Mouse (Mus musculus) olfactory bulb, adult 2 months (tissue): ENCODE data around the gene Utp15. TPM values are rescaled to one million over a fixed set of nuclear protein-coding genes. Genes with fewer than 3 reads are reported as not detected.

ENCODE experiments used
- H3K27ac ChIP-seq: fragments of 200-500 bp; 2 replicates; pipeline ENCODE4 v1.5.1; 2012; ENCODE audit warnings: low read depth, low read length; ENCODE audit not compliant: insufficient read depth
- H3K4me1 ChIP-seq: fragments of 200-500 bp; 2 replicates; pipeline ENCODE4 v1.6.1; 2012; ENCODE audit warnings: low read length; ENCODE audit not compliant: control insufficient read depth, insufficient read depth
- H3K4me3 ChIP-seq: fragments of 200-500 bp; 2 replicates; pipeline ENCODE4 v1.5.1; 2012; ENCODE audit warnings: mild to moderate bottlenecking, low read depth, low read length, moderate library complexity; ENCODE audit not compliant: insufficient read depth
- CTCF ChIP-seq: fragments of 200-500 bp; IDR thresholded peaks from 2 replicates; pipeline ENCODE4 v1.5.1; 2012; ENCODE audit warnings: low read depth, mild to moderate bottlenecking, low read length, moderate library complexity; ENCODE audit not compliant: insufficient read depth
- POLR2A ChIP-seq: fragments of 200-500 bp; IDR thresholded peaks from 2 replicates; pipeline ENCODE4 v1.6.1; 2012; ENCODE audit warnings: mild to moderate bottlenecking, low read depth, low read length, moderate library complexity; ENCODE audit not compliant: insufficient read depth
- WGBS: fragments of 180-500 bp; shearing (Covaris S2); methylation state at CpG from one replicate; pipeline ENCODE4 v1.1.7; 2018; 5-methylcytosine and 5-hydroxymethylcytosine counted together
- polyA plus RNA-seq: library from polyadenylated mRNA; stranded (reverse); fragments of >200 nt; gene quantifications from 2 replicates; pipeline ENCODE4 v1.2.4, GENCODE M21; 2012; ENCODE audit warnings: low replicate concordance; ENCODE audit not compliant: missing spikeins, insufficient read depth, insufficient read length

Gene Utp15
- polyA plus RNA-seq, 1 experiment = not detected

GRCm38 (mm10) chr13:98235451-98235850, 27.4 kb downstream of the Utp15 start:
- Histone ChIP-seq H3K4me3 (no peak overlapping the region), H3K27ac (no peak overlapping the region), H3K4me1 (no peaks in the 10 kb centered on the region)
- TF ChIP-seq CTCF = no peak
- no peak for TF ChIP-seq POLR2A
- 51% methylated on average over 6 of the region's 6 CpGs for WGBS

GRCm38 (mm10) chr13:98230511-98230910, 32.3 kb downstream of the Utp15 start:
- no peak overlapping the region for H3K27ac ChIP-seq
- H3K4me1 ChIP-seq = no peaks in the 10 kb centered on the region
- 91% methylated on average over 1 of the region's 1 CpGs for WGBS

DNA sequence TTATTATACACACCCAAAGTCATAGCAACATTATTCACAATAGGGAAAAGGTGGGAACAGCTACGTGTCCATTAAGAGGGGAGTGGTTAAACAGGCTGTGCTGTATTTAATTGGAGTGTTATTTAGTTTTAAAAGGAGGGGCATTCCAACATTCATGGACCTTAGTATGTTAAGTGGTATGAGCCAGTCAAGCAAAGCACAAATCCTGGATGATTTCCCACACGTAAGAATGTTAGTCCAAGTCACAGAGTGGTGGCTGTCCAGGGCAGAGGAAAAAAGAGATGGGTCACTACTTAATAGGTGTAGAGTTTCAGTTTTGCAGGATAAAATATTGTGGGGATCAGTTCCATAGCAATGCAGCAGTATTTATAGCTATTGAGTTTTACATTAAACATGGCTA, 36.6 kb downstream of the Utp15 start:
- 71% methylated on average over 2 of the region's 2 CpGs for WGBS
- no peaks in the 10 kb centered on the region for H3K4me1 ChIP-seq
- H3K27ac ChIP-seq = no peak overlapping the region
- TF ChIP-seq CTCF (no peak), POLR2A (no peak)
- no peak overlapping the region for H3K4me3 ChIP-seq

More at GRCm38 (mm10) chr13:98230511-98230910, 32.3 kb downstream of the Utp15 start:
- TF ChIP-seq POLR2A (no peak), CTCF (no peak)
- no peak overlapping the region for H3K4me3 ChIP-seq

DNA sequence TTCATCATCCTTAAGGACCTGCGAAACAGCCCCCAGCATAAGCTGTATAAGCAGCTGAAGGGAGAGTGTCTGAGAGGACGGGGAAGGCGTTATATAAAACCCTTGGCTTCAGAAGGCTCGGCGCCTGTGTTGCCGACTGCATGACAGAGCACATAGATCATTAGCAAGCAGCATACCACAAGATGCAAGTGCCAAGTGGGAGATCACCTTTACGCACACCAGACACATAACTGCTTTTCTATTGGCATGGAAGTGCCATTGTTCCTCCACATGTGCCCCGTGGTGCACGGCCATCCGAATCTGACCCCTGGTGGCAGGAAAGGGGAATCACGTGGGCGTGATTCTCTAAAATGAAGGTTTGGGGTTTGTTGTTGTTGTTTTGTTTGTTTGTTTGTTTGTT, 40.0 kb downstream of the Utp15 start:
- no peak overlapping the region for H3K27ac ChIP-seq
- TF ChIP-seq POLR2A = no peak
- peak; percentile 68; the same call in 1 of the 2 replicates for TF ChIP-seq CTCF
- 29% methylated on average over 12 of the region's 12 CpGs for WGBS
- no peak overlapping the region for H3K4me3 ChIP-seq
- H3K4me1 ChIP-seq = no peaks in the 10 kb centered on the region

- 90% methylated on average over 7 of the region's 7 CpGs for whole genome bisulfite sequencing
- TF ChIP-seq CTCF (no peak), POLR2A (no peak)
- Histone ChIP-seq H3K4me1 (peaks cover 9% of the 10 kb centered on the region), H3K4me3 (no peak overlapping the region), H3K27ac (no peak overlapping the region)
These were observed 52.7 kb downstream of the Utp15 start for GRCm38 (mm10) chr13:98210137-98210536.

GRCm38 (mm10) chr13:98208842-98209241, 54.0 kb downstream of the Utp15 start:
- Histone ChIP-seq H3K4me3 (no peak overlapping the region), H3K4me1 (peaks cover 9% of the 10 kb centered on the region), H3K27ac (no peak overlapping the region)
- 48% methylated on average over 9 of the region's 9 CpGs for WGBS
- TF ChIP-seq CTCF = no peak
- no peak for TF ChIP-seq POLR2A

- 10% methylated on average over 13 of the region's 13 CpGs for WGBS
- no peak overlapping the region for H3K27ac ChIP-seq
- peak overlapping the region; percentile 45 for H3K4me3 ChIP-seq
- H3K4me1 ChIP-seq = peaks cover 9% of the 10 kb centered on the region
- TF ChIP-seq CTCF (no peak), POLR2A (no peak)
These were observed 56.3 kb downstream of the Utp15 start for GRCm38 (mm10) chr13:98206546-98206870.

DNA sequence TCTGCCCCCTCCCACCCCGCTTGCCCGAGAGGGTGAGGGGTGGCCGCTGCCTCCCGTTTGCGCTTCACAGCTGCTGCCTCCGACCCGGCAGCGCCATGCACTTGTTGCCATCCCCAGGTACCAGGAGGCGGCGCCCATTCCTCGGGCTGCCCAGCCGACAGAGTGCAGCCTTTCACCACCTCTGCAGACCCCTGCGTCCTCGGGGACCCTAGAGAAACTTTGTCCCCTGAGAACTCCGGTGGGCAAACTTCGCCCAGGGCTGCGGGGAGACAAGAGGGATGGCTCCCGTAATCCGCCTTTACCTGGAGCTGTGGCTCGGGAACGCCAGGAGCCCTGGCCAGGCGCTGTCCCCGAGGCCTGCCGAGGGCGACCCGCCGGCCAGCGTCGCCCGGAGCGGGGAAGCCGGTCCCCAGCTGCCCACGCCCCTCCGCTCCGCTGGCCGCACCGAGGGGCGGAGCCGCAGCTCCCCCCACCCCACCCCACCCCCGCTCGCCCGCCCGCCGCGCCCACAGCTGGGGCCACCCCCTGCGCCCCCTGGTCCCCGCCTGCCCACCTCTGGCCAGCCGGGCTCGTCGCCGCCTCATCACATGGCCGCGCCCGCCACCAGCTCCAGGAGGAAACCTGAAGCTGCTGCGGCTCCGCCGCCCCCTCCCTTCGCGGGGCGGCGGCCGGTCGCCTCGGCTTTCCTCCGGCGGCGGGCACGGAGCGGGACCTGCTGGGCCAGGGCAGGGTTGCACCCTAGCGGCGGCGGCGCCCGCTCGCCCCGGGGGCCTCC, 56.9 kb downstream of the Utp15 start, which contains the start of gene Arhgef28:
Arhgef28 (minus strand) TSS at position 669 of the 775 bp plus-strand sequence.
- TF ChIP-seq CTCF (peak; percentile 10; the same call in 1 of the 2 replicates), POLR2A (no peak)
- whole genome bisulfite sequencing = 1% methylated on average over 74 of the region's 76 CpGs
- peaks cover 9% of the 10 kb centered on the region for H3K4me1 ChIP-seq
- peak within 1 kb of the TSS; percentile 45 for H3K4me3 ChIP-seq
- H3K27ac ChIP-seq = no peak within 1 kb of the TSS

DNA sequence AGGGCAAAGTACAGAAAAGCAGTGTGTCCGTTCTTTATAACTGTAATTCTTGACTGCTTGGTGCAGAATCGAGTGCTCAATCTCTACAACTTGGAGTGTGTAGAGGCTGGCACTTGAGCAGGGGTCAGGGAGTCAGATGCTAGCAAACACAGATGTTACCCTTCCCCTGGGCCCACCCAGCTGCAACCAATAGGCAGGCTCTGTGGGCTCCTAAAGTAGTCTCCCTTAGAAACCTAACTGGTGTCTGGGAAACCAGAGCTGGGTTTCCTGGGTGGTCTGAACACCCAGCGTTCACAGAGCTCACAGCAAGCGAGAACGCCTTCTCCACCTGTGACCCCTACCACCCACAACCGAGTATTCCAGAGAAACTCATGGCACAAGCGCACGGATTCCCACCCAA, 57.7 kb downstream of the Utp15 start:
- Histone ChIP-seq H3K4me1 (peaks cover 9% of the 10 kb centered on the region), H3K4me3 (no peak overlapping the region), H3K27ac (no peak overlapping the region)
- TF ChIP-seq POLR2A = no peak
- no peak for TF ChIP-seq CTCF
- 49% methylated on average over 8 of the region's 8 CpGs for WGBS

DNA sequence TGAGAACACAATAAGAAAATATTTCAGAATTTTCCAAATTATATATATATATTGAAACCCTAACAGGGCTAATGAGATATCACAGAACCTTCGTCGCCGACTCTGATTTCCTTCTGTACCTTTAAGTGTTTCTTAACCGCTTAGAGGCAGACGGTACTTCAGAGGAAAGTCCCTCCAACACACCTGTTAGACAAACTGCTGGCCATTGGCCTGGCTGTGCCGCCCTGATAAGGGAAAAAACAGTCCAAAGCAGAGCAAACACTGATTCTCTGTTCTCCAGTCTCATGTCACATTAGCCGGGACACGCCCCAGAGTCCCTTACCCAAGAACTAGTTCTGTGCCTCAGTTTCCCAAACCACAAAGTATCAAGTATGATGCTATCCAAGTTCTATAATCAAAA, 58.5 kb downstream of the Utp15 start:
- Histone ChIP-seq H3K4me3 (no peak overlapping the region), H3K4me1 (peaks cover 9% of the 10 kb centered on the region), H3K27ac (no peak overlapping the region)
- 97% methylated on average over 8 of the region's 8 CpGs for WGBS
- no peak for TF ChIP-seq CTCF

GRCm38 (mm10) chr13:98201436-98201835, 61.4 kb downstream of the Utp15 start:
- WGBS = 65% methylated on average over 9 of the region's 9 CpGs
- H3K4me1 ChIP-seq = peaks cover 8% of the 10 kb centered on the region
- TF ChIP-seq POLR2A = no peak
- no peak for TF ChIP-seq CTCF
- H3K27ac ChIP-seq = no peak overlapping the region
- no peak overlapping the region for H3K4me3 ChIP-seq

Other genes starting within 250 kb of the Utp15 start
- gene Arhgef28, start 56.6 kb downstream of the Utp15 start, polyA plus RNA-seq = not detected in 2 replicates
- gene Ankra2, start within 50 bp of the Utp15 start, polyA plus RNA-seq = not detected in 2 replicates
- gene Gm21976, start 16.8 kb upstream of the Utp15 start, polyA plus RNA-seq = not detected in 2 replicates
- 487 TPM in 1 of 2 replicates, not detected in the other for gene Btf3, start 54.0 kb upstream of the Utp15 start, polyA plus RNA-seq
- gene Foxd1, start 91.2 kb upstream of the Utp15 start, polyA plus RNA-seq = not detected in 2 replicates
- not detected in 2 replicates for gene Gm10320, start 229.0 kb upstream of the Utp15 start, polyA plus RNA-seq